Mouse (Mus musculus) erythroblast, embryonic 14.5 days (primary cell): ENCODE data around the gene Lef1.

ENCODE experiments used
- GATA1 ChIP-seq: IDR thresholded peaks from 2 replicates; pipeline ENCODE4 v1.6.1; 2012; ENCODE audit warnings: low read length, inconsistent platforms, mixed read lengths
- TAL1 ChIP-seq: IDR thresholded peaks from 3 replicates; pipeline ENCODE4 v1.6.1; 2012; ENCODE audit warnings: low read length, inconsistent platforms, mixed read lengths

GRCm38 (mm10) chr3:131199590-131200288 is 89.5 kb downstream of the Lef1 start:
- TF ChIP-seq GATA1 = no peak
- no peak for TF ChIP-seq TAL1
